Mouse (Mus musculus) c-Kit-positive CD71-positive TER-119-negative erythroid progenitor cells, embryonic 14.5 days (primary cell): ENCODE measurements at regions not wholly inside any gene's neighbourhood (a gene's known extent, or its start where the extent isn't known, plus 50 kb on each side); places are given as distances from the start of the nearest gene placed in this dataset.

ENCODE experiments used
- DNase-seq: peaks from one replicate; pipeline ENCODE4 v3.0.0-alpha.2; 2013; ENCODE audit warnings: low read depth

- DNase-seq = no peak
These were observed 452.2 kb downstream of the Bnc2 start for GRCm38 (mm10) chr4:84222805-84223335.

GRCm38 (mm10) chr4:84224556-84224955 lies 450.5 kb downstream of the Bnc2 start:
- DNase-seq = no peak
